Mouse (Mus musculus) large intestine, adult 2 months (tissue): Measurements from ENCODE around the gene Ttll7. TPM values are rescaled to one million over a fixed set of nuclear protein-coding genes. Genes with fewer than 3 reads are reported as not detected.

Source experiments
- DNase-seq: peaks from one replicate; pipeline ENCODE4 v3.0.0-alpha.2; 2012; ENCODE audit warnings: low read depth, low spot score
- WGBS: fragments of 180-500 bp; shearing (Covaris S2); methylation state at CpG from one replicate; pipeline ENCODE4 v1.1.7; 2018; 5-methylcytosine and 5-hydroxymethylcytosine counted together
- polyA plus RNA-seq: library from polyadenylated mRNA; depleted of rRNA; stranded (reverse); fragments of >200 nt; gene quantifications from 2 replicates; pipeline ENCODE4 v1.2.3, GENCODE M21; 2012; rRNA removed

The Ttll7 gene
- polyA plus RNA-seq, result 1.4 and 2.2 TPM in 2 replicates

GRCm38 (mm10) chr3:146851966-146852891 is at the start of gene Ttll7:
Gene Ttll7, plus strand, starts transcription at chr3:146852367.
- WGBS, result under 1% methylated on average over 36 of the region's 36 CpGs
- peak; percentile 38 for DNase-seq

GRCm38 (mm10) chr3:146812041-146812878 is 39.9 kb upstream of the Ttll7 start:
- no peak for DNase-seq
- WGBS, result under 1% methylated on average over 58 of the region's 60 CpGs

GRCm38 (mm10) chr3:146812901-146813393 is 39.2 kb upstream of the Ttll7 start, which contains the start of gene Prkacb:
Gene Prkacb, minus strand, starts transcription at chr3:146812990.
- peak; percentile 13 for DNase-seq
- under 1% methylated on average over 60 of the region's 60 CpGs for WGBS

- 62% methylated on average over 7 of the region's 7 CpGs for WGBS
- no peak for DNase-seq
These were observed 38.5 kb upstream of the Ttll7 start for GRCm38 (mm10) chr3:146813624-146814023.

- DNase-seq, result no peak
- WGBS, result 95% methylated on average over 4 of the region's 4 CpGs
These were observed 31.4 kb upstream of the Ttll7 start for GRCm38 (mm10) chr3:146820718-146821117.

- WGBS, result 28% methylated on average over 3 of the region's 3 CpGs
- DNase-seq, result no peak
These were observed 9.4 kb upstream of the Ttll7 start for GRCm38 (mm10) chr3:146842766-146843165.

- DNase-seq, result no peak
- 73% methylated on average over 6 of the region's 6 CpGs for WGBS
These were observed 8.7 kb upstream of the Ttll7 start for GRCm38 (mm10) chr3:146843470-146843869.

- DNase-seq, result no peak
- 84% methylated on average over 5 of the region's 5 CpGs for WGBS
These were observed 5.9 kb upstream of the Ttll7 start for GRCm38 (mm10) chr3:146846237-146846636.

GRCm38 (mm10) chr3:146848112-146848511 is 4.1 kb upstream of the Ttll7 start:
- WGBS, result 79% methylated on average over 8 of the region's 8 CpGs
- DNase-seq, result no peak

GRCm38 (mm10) chr3:146849360-146849759 is 2.8 kb upstream of the Ttll7 start:
- 86% methylated on average over 7 of the region's 7 CpGs for WGBS

GRCm38 (mm10) chr3:146854473-146855087 is 2.4 kb downstream of the Ttll7 start:
- DNase-seq, result no peak
- WGBS, result 61% methylated on average over 7 of the region's 7 CpGs

More at GRCm38 (mm10) chr3:146849360-146849759, 2.8 kb upstream of the Ttll7 start:
- DNase-seq, result no peak

- DNase-seq, result no peak
- WGBS, result 87% methylated on average over 10 of the region's 10 CpGs
These were observed 5.2 kb downstream of the Ttll7 start for GRCm38 (mm10) chr3:146857373-146857772.

- 88% methylated on average over 2 of the region's 2 CpGs for WGBS
- DNase-seq, result no peak
These were observed 8.1 kb downstream of the Ttll7 start for GRCm38 (mm10) chr3:146860308-146860707.

GRCm38 (mm10) chr3:146866563-146866962 is 14.4 kb downstream of the Ttll7 start:
- WGBS, result 37% methylated on average over 4 of the region's 4 CpGs
- no peak for DNase-seq

GRCm38 (mm10) chr3:146871954-146872353 is 19.8 kb downstream of the Ttll7 start:
- WGBS, result 61% methylated on average over 3 of the region's 3 CpGs
- no peak for DNase-seq

GRCm38 (mm10) chr3:146875929-146876328 is 23.8 kb downstream of the Ttll7 start:
- WGBS, result 25% methylated on average over 2 of the region's 2 CpGs

GRCm38 (mm10) chr3:146893931-146894330 is 41.8 kb downstream of the Ttll7 start:
- 87% methylated on average over 13 of the region's 13 CpGs for whole genome bisulfite sequencing
- no peak for DNase-seq

More at GRCm38 (mm10) chr3:146875929-146876328, 23.8 kb downstream of the Ttll7 start:
- peak; percentile 18 for DNase-seq

- no peak for DNase-seq
- WGBS, result 89% methylated on average over 8 of the region's 8 CpGs
These were observed 44.4 kb downstream of the Ttll7 start for GRCm38 (mm10) chr3:146896581-146896980.

GRCm38 (mm10) chr3:146900094-146900493 is 47.9 kb downstream of the Ttll7 start:
- no peak for DNase-seq
- WGBS, result 86% methylated on average over 3 of the region's 3 CpGs

- no peak for DNase-seq
- WGBS, result 61% methylated on average over 4 of the region's 4 CpGs
These were observed 49.6 kb downstream of the Ttll7 start for GRCm38 (mm10) chr3:146901729-146902128.
